Mouse (Mus musculus): ENCODE data around the gene Sec22a. TPM values are rescaled to one million over a fixed set of nuclear protein-coding genes. Genes with fewer than 3 reads are reported as not detected.

Gene Sec22a
- 27.2 and 28.1 TPM in 2 replicates for polyA plus RNA-seq (2012; rRNA removed)

- peak; percentile 90 for DNase-seq (ENCODE audit: low spot score)
Observed at GRCm38 (mm10) chr16:35363150-35364062, at the start of gene Sec22a. Gene Sec22a, minus strand, starts transcription at chr16:35363918.

DNA sequence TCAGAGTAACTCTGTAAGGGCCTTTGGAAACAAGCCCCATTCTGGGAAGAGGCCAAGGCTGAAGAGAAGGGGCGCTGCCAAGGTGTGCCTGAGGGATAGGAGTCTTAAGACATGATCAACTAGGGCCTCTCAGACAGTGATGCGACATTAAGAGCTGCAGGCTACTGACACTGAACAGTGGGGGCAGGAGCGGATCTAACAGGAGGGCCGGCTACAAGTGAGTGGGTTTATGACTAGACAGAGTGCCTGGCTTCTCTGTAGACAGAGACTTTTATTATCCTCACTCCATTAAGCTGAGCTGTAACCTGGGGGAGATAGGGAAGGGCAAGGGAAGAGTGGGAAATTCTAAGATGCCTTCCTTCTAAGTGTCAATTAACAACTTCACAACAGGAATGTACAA is 43.0 kb upstream of the Sec22a start:
- no peak for DNase-seq (ENCODE audit: low spot score)

DNA sequence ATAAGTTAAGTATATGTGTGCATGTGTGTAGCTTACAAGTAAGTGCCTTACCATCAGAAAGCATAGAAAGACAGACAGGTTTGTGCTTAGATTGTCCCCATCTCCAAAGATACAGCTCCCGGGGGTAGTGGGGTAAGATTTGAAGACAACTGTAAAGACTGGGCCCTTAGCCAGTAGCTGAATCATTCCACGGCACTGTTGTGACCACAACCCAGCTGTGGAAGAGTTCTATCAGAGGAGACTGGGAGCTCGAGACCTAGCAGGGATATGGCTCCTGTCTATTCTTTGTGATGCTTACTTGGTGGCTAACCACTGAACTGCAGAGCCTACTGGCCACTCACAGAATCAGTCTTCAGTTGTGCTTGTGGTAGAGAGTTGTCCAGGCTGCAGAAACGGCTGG is 42.4 kb upstream of the Sec22a start:
- no peak for DNase-seq (ENCODE audit: low spot score)

GRCm38 (mm10) chr16:35405348-35406080 is 41.8 kb upstream of the Sec22a start:
- DNase-seq (ENCODE audit: low spot score), result no peak

GRCm38 (mm10) chr16:35404864-35405263 is 41.1 kb upstream of the Sec22a start:
- no peak for DNase-seq (ENCODE audit: low spot score)

DNA sequence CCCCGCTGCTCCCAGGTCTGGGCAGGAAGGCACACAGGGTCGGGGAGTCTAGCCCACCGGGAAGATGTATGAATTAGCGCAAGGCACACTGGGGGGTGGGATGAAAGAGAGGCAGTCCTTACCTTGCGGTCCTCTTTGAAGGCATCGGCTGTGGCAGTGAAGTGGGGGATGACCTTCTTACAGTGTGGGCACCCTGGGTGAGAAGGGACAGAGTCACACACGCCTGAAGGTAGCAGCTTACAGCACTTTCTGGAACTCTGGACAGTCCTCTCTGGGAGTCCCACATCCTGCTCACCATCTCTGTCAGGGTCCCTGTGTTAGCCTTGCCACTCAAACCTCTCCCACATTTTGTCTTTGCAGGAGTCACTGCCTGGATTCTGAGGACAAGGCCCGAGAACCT is 40.2 kb upstream of the Sec22a start:
- DNase-seq (ENCODE audit: low spot score), result no peak

DNA sequence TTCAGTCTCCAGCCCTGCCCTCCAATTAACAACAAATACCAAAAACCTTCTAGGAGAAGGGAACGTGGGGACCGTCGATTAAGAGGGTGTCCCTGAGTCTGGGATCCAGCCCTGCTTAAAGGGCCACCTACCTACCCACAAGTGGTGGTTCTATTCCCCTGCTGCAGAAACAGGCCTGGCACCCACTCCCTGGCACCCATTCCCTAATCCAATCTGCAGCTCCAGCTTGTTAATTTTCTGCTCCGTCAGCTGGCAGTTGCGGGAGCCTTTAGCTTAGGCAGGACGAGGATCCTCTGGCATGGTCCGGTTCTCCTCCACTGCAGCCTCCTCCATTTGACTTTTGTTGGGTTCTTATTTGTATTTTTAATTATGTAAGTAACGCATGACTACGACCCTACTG is 39.6 kb upstream of the Sec22a start:
- DNase-seq (ENCODE audit: low spot score), result no peak

DNA sequence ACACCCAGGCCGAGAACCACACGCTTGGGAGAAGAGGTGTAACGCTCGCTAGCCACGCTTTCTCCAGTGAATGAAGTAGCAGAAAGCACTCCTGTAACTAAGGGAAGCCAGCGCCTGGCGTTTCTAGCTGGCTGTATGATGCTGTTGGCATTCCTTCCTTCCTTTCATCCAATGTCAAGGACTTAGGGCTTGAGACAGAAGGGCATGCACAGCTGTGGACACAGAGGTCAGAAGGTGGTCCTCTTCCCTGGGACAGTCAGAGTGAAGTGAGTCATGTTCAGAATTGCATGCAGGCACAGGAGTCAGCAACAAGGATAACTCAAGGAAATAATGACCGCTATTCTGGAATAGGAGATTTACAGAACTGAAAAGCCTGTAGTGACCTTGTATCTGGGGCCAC is 29.1 kb upstream of the Sec22a start:
- DNase-seq (ENCODE audit: low spot score), result no peak

GRCm38 (mm10) chr16:35385654-35386053 is 21.9 kb upstream of the Sec22a start:
- no peak for DNase-seq (ENCODE audit: low spot score)

DNA sequence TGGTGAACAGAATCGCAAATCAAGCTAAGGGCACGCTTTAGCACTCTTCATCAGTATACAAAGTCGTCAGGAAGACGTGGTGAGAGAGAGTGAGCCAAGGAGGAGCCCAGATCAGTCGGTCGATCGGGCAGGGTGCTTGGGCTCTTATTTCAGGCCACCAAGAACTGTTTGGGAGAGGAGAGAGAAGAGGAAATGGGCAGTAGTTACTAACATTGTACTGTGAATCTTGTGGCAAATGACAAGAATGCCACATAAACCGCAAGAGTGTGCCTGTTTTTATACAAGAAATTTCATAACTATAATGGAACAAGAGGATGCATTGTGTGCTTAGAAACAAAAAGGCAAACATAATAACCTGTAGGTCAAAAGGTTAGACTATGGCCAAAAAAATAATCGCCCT is 16.3 kb upstream of the Sec22a start:
- no peak for DNase-seq (ENCODE audit: low spot score)

DNA sequence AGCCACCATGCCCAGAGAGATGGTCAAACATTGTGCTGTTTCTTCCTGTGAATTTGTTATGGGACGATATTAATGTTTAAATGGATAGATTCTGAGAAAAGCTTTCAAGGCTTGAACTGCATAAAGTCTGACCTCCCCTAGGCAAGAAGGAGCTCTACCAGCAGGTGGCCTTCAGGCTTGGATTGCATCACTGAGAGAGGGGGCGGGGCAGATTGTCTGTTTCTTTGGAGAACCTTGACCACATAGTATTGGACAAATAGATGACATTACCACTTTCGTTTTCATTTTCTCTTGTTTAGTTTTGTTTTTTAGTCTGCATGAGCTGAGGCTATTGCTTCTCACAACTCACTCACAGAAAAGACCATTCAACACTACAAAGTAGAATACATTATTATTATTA is 15.6 kb upstream of the Sec22a start:
- DNase-seq (ENCODE audit: low spot score), result no peak

DNA sequence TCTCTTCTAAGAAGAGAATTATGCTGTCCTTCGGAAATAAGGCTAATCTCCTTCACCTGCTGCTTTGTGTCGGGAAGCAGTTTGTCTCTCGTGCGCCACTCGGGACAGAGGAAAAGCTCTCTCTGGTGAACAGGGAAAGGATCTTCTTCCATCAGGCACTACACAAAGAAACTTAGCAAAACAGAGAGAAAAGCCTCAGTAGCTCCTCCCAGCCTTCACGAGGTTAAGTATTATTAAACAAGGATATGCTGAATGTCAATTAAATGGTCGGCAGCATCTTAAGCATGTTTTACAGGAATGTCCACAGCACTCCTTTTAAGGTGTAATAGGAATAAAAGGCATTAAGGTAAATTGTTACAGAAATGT is 328 bp upstream of the Sec22a start:
- DNase-seq (ENCODE audit: low spot score), result no peak

GRCm38 (mm10) chr16:35362221-35362620 is 1.5 kb downstream of the Sec22a start:
- DNase-seq (ENCODE audit: low spot score), result no peak

GRCm38 (mm10) chr16:35360593-35360992 is 3.1 kb downstream of the Sec22a start:
- DNase-seq (ENCODE audit: low spot score), result peak; percentile 26

DNA sequence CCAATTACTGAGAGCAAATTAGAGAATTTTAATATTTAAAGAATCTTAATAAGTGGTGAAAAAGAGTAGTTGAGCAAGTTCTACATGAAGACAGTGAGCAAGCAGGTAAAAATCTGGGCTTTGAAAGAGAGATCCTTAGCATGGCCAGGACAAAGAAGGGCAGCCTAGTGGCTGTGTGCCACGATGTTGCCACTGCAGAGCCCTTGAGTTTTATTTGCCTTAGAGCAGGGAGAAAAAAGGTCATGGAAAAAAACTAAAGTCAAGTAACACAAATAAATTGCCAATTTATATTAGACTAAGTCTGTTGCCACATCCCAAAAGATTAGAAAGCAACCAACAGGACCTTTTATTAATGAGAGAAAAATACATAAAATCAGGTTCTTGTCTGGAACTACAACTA is 6.3 kb downstream of the Sec22a start:
- no peak for DNase-seq (ENCODE audit: low spot score)

- no peak for DNase-seq (ENCODE audit: low spot score)
Observed at GRCm38 (mm10) chr16:35330451-35330850, 33.3 kb downstream of the Sec22a start.

DNA sequence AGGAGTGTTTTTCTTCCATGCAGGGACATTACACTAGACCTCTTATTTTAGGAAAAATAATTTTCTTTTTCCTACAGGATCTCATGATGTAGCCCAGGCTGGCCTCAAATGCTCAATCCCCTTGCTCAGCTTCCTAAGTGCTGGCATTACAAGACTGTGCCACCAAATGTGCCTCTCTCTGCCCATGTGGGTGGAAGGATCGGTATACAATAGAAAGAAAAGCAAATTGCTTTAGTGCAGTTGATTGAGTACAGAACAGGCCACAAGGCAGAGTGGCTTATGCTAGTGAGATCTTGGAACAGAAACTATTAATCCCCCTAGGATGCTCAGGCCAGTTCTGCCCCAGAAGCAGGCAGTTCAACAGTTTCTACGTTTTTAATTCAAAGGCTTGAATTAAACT is 43.9 kb downstream of the Sec22a start:
- DNase-seq (ENCODE audit: low spot score), result no peak

- no peak for DNase-seq (ENCODE audit: low spot score)
Observed at GRCm38 (mm10) chr16:35319335-35319734, 44.4 kb downstream of the Sec22a start.

DNA sequence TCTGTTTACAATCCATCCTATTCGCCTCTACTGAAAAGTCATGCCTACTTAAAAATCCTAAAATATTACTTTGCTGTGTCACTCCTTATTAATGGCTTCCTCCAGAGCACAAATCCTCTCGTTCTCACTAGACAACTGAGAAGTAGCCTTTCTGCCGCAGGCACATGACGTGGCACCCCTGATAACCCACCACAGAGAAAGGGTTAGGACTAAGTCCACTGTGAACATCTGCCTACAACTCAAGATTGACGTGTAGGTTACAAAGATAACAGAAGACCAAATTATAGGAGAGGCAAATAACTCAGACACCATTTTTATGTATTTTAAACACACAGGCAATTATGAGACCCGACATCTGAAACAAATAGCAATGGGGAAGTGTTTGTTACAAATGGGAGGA is 45.3 kb downstream of the Sec22a start:
- DNase-seq (ENCODE audit: low spot score), result no peak

- DNase-seq (ENCODE audit: low spot score), result no peak
Observed at GRCm38 (mm10) chr16:35317460-35317859, 46.3 kb downstream of the Sec22a start.

DNA sequence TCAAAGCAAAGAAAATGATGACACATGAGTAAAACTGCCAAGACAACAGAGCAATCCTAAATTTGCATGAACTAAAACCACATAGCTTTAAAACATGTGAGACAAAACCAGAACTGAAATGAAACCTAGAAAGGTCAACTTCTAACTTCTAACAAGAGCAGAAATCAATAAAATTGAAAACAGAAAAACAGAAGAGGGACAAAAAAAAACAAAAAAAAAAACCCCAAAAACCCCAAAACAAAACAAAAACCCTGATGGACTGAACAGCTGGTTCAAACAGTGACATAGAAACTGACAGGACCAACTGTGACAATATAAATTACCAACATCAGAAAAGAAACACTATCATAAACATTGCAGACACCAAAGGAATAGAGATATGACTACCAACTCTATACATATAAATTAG is 46.9 kb downstream of the Sec22a start:
- DNase-seq (ENCODE audit: low spot score), result no peak

DNA sequence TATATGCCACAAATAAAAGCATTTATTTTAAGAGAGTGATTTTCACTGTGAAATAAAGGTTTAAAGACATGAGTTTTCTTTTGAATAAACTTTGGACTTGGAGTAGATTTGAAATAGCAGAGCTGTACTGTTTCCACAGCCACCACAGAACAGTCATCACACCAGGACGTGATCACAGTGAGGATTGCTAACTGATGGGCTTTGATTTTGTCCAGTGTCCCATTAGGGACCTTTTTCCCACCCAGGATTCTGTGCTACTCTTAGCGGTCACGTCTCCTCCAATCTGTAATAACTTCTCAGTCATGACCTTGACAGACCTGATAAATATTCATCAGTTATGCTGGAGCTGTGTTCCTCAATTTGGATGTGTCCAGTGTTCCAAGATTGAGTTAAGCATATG is 48.2 kb downstream of the Sec22a start:
- DNase-seq (ENCODE audit: low spot score), result no peak

DNA sequence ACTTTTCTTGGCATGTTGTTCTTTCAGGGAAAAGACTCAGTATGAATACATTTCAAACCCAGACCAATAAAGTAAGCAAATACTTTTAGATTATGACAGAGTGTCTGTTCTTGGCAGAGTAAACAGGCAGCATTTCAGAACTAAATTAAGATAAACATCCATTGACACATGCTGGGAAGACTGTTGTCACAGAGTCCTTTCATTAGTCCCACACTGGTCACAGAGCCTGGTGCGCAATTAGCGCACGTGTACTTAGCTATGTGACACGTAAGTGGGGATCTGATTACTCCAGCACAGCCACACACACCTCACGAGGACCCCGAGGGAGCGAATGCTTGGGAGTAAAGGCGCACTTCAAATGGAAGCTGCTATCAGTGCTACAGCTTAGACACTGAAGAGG is 52.1 kb downstream of the Sec22a start:
- no peak for DNase-seq (ENCODE audit: low spot score)
